13 mouse cellular contexts compared by ENCODE assay signal in genomic region chr4:48770403-48770953, GRCm38 (mm10).
DNase-seq lines count a peak whose midpoint lies in the region; ATAC-seq and TF ChIP-seq lines count a peak whose summit lies in the region.
"Had no signal": no experiment of that assay in that cellular context is flagged by ENCODE, and none has a peak within 500 bp of the region (broad histone marks: within the 10 kb centered on the region; RNA-seq: fewer than 3 reads in every experiment).

No protein-coding gene starts in this region.

- H3K36me3 ChIP-seq in forebrain, embryonic 10.5 days (replicated peaks): no peaks in the 10 kb centered on the region
- H3K36me3 ChIP-seq in forebrain, embryonic 11.5 days (ENCODE audit: control insufficient read depth, insufficient read depth, low read length): no peaks in the 10 kb centered on the region
- H3K36me3 ChIP-seq in stomach, embryonic 14.5 days (ENCODE audit: control insufficient read depth, insufficient read depth, low read length): no peaks in the 10 kb centered on the region
- H3K36me3 ChIP-seq in stomach, postnatal 0 days (ENCODE audit: control insufficient read depth, insufficient read depth, low read length): no peaks in the 10 kb centered on the region
- no peaks in the 10 kb centered on the region for H3K36me3 ChIP-seq in limb, embryonic 14.5 days (ENCODE audit: control insufficient read depth, insufficient read depth, low read length)
- H3K36me3 ChIP-seq: heart, embryonic 15.5 days had no signal

- H3K4me1 ChIP-seq in forebrain, embryonic 10.5 days: 0 out of 2 replicates have a peak, but pooled peaks cover 3% of the 10 kb centered on the region
- H3K4me1 ChIP-seq in forebrain, embryonic 11.5 days (replicated peaks; ENCODE audit: control insufficient read depth, insufficient read depth, low read length): no peaks in the 10 kb centered on the region
- no peaks in the 10 kb centered on the region for H3K4me1 ChIP-seq in stomach, embryonic 14.5 days (ENCODE audit: control insufficient read depth, insufficient read depth, low read length)
- H3K4me1 ChIP-seq in stomach, postnatal 0 days (replicated peaks; ENCODE audit: control insufficient read depth, insufficient read depth): no peaks in the 10 kb centered on the region
- H3K4me1 ChIP-seq in limb, embryonic 14.5 days (ENCODE audit: control insufficient read depth, insufficient read depth, low read length): no peaks in the 10 kb centered on the region; the same call in 1 of the 2 replicates

- no peak overlapping the region for H3K4me3 ChIP-seq in forebrain, embryonic 10.5 days
- no peak overlapping the region for H3K4me3 ChIP-seq in forebrain, embryonic 11.5 days (ENCODE audit: low read depth, low read length)
- no peak overlapping the region for H3K4me3 ChIP-seq in stomach, embryonic 14.5 days (ENCODE audit: low read depth, low read length)
- no peak overlapping the region for H3K4me3 ChIP-seq in stomach, postnatal 0 days (ENCODE audit: low read depth, low read length)
- no peak overlapping the region for H3K4me3 ChIP-seq in limb, embryonic 14.5 days (replicated peaks; ENCODE audit: low read length)
- H3K4me3 ChIP-seq: erythroblast, embryonic 14.5 days; heart, embryonic 15.5 days had no signal

- ATAC-seq in forebrain, embryonic 11.5 days (replicated peaks; ENCODE audit: low FRiP score): no peak
- peak; percentile 43; the same call in 1 of the 2 replicates for ATAC-seq in stomach, embryonic 14.5 days (ENCODE audit: insufficient number of reproducible peaks, insufficient read depth, low FRiP score, low read depth)
- no peak for ATAC-seq in stomach, postnatal 0 days (ENCODE audit: low FRiP score, low TSS enrichment)
- ATAC-seq in limb, embryonic 14.5 days (ENCODE audit: low FRiP score, low read depth): no peak
- no peak for ATAC-seq in erythroblast, adult 5-6 weeks (replicated peaks; ENCODE audit: low FRiP score, poor library complexity, severe bottlenecking)
- ATAC-seq in megakaryocyte-erythroid progenitor cell, adult 5-6 weeks (replicated peaks; ENCODE audit: low FRiP score, low TSS enrichment, poor library complexity, severe bottlenecking): no peak

- H3K4me2 ChIP-seq in forebrain, embryonic 11.5 days (ENCODE audit: low read depth, low read length, severe bottlenecking): no peak overlapping the region
- H3K4me2 ChIP-seq in stomach, embryonic 14.5 days (replicated peaks; ENCODE audit: low read depth, low read length): no peak overlapping the region
- H3K4me2 ChIP-seq in stomach, postnatal 0 days (replicated peaks; ENCODE audit: low read depth): no peak overlapping the region
- no peak overlapping the region for H3K4me2 ChIP-seq in limb, embryonic 14.5 days (replicated peaks; ENCODE audit: low read depth, low read length, severe bottlenecking)
- H3K4me2 ChIP-seq: heart, embryonic 15.5 days had no signal

- WGBS in forebrain, embryonic 10.5 days: 70% methylated on average over 3 of the region's 3 CpGs
- 67% methylated on average over 3 of the region's 3 CpGs for whole genome bisulfite sequencing in forebrain, embryonic 11.5 days
- 28% methylated on average over 3 of the region's 3 CpGs for WGBS in stomach, embryonic 14.5 days
- WGBS in stomach, postnatal 0 days: 18% methylated on average over 3 of the region's 3 CpGs
- WGBS in limb, embryonic 14.5 days: 23% methylated on average over 3 of the region's 3 CpGs

- H3K27ac ChIP-seq in forebrain, embryonic 10.5 days: 0 out of 2 replicates have a peak overlapping the region, but pooled peaks have one; percentile 5
- H3K27ac ChIP-seq in forebrain, embryonic 11.5 days (ENCODE audit: low read depth, low read length): no peak overlapping the region
- H3K27ac ChIP-seq in stomach, embryonic 14.5 days (ENCODE audit: low read length): no peak overlapping the region
- H3K27ac ChIP-seq in stomach, postnatal 0 days (replicated peaks): no peak overlapping the region
- H3K27ac ChIP-seq in limb, embryonic 14.5 days (replicated peaks; ENCODE audit: low read depth, low read length): no peak overlapping the region
- H3K27ac ChIP-seq: heart, embryonic 15.5 days had no signal

- no peak overlapping the region for H3K9ac ChIP-seq in forebrain, embryonic 11.5 days (ENCODE audit: low read length)
- no peak overlapping the region for H3K9ac ChIP-seq in stomach, embryonic 14.5 days (replicated peaks; ENCODE audit: low read depth, low read length)
- no peak overlapping the region for H3K9ac ChIP-seq in stomach, postnatal 0 days (ENCODE audit: low read length)
- no peak overlapping the region for H3K9ac ChIP-seq in limb, embryonic 14.5 days (ENCODE audit: low read depth, low read length, severe bottlenecking)
- H3K9ac ChIP-seq: heart, embryonic 15.5 days; lung, embryonic 14.5 days had no signal

- H3K9me3 ChIP-seq in forebrain, embryonic 10.5 days: no peaks in the 10 kb centered on the region
- no peaks in the 10 kb centered on the region for H3K9me3 ChIP-seq in forebrain, embryonic 11.5 days (ENCODE audit: control insufficient read depth, low read length)
- no peaks in the 10 kb centered on the region for H3K9me3 ChIP-seq in stomach, embryonic 14.5 days (ENCODE audit: control insufficient read depth, low read depth, low read length)
- H3K9me3 ChIP-seq in stomach, postnatal 0 days (ENCODE audit: control insufficient read depth, low read length): no peaks in the 10 kb centered on the region
- H3K9me3 ChIP-seq in limb, embryonic 14.5 days (ENCODE audit: control insufficient read depth, low read length): no peaks in the 10 kb centered on the region
- H3K9me3 ChIP-seq: heart, embryonic 15.5 days had no signal

- H3K27me3 ChIP-seq in forebrain, embryonic 10.5 days (ENCODE audit: poor library complexity, severe bottlenecking): no peaks in the 10 kb centered on the region
- no peaks in the 10 kb centered on the region for H3K27me3 ChIP-seq in forebrain, embryonic 11.5 days (ENCODE audit: control insufficient read depth, insufficient read depth, low read length)
- no peaks in the 10 kb centered on the region for H3K27me3 ChIP-seq in stomach, embryonic 14.5 days (ENCODE audit: control insufficient read depth, insufficient read depth, low read length)
- no peaks in the 10 kb centered on the region for H3K27me3 ChIP-seq in stomach, postnatal 0 days (ENCODE audit: control insufficient read depth, insufficient read depth, low read length)
- H3K27me3 ChIP-seq in limb, embryonic 14.5 days (ENCODE audit: control insufficient read depth, insufficient read depth, low read length): no peaks in the 10 kb centered on the region; the same call in 1 of the 2 replicates
- H3K27me3 ChIP-seq: heart, embryonic 15.5 days had no signal

- no peak for TF ChIP-seq EP300 in stomach, postnatal 0 days (optimal IDR thresholded peaks at IDR 0.05)

- TF ChIP-seq POLR2A in limb, embryonic 14.5 days (IDR thresholded peaks at IDR 0.05; ENCODE audit: borderline replicate concordance, extremely low read depth, insufficient read depth, insufficient read length): no peak

- no peak for TF ChIP-seq CTCF in stomach, postnatal 0 days (IDR thresholded peaks at IDR 0.05; ENCODE audit: low read depth)

- no peak for DNase-seq in forebrain, embryonic 10.5 days (ENCODE audit: extremely low spot score, low spot score)
- no peak for DNase-seq in forebrain, embryonic 11.5 days (ENCODE audit: low spot score)
- no peak for DNase-seq in stomach, postnatal 0 days (ENCODE audit: low spot score)
- DNase-seq in limb, embryonic 14.5 days (ENCODE audit: low spot score): peak; percentile 43
- DNase-seq in right cerebral cortex, adult 18-20 months: no peak
- DNase-seq: cerebellum, adult 9-11 months; gastrocnemius, postnatal 25 days had no signal
